In genomic region chr14:55336451-55337195, GRCm38 (mm10) we compare ENCODE assay signal across 11 mouse cellular contexts.
DNase-seq lines count a peak whose midpoint lies in the region; ATAC-seq lines count a peak whose summit lies in the region.
"Had no signal": no experiment of that assay in that cellular context is flagged by ENCODE, and none has a peak within 500 bp of the region (broad histone marks: within the 10 kb centered on the region; RNA-seq: fewer than 3 reads in every experiment).

No protein-coding gene starts in this region.

- H3K4me3 ChIP-seq in hindbrain, embryonic 10.5 days, result no peak overlapping the region
- no peak overlapping the region for H3K4me3 ChIP-seq in hindbrain, embryonic 14.5 days (replicated peaks; ENCODE audit: low read length)
- no peak overlapping the region for H3K4me3 ChIP-seq in forebrain, embryonic 16.5 days (replicated peaks; ENCODE audit: low read length)
- no peak overlapping the region for H3K4me3 ChIP-seq in heart, embryonic 12.5 days
- H3K4me3 ChIP-seq: myocyte had no signal

- no peaks in the 10 kb centered on the region for H3K27me3 ChIP-seq in hindbrain, embryonic 10.5 days (ENCODE audit: insufficient read depth, poor library complexity, severe bottlenecking)
- H3K27me3 ChIP-seq in hindbrain, embryonic 14.5 days (ENCODE audit: control insufficient read depth, insufficient read depth, low read length), result no peaks in the 10 kb centered on the region
- no peaks in the 10 kb centered on the region for H3K27me3 ChIP-seq in forebrain, embryonic 16.5 days (replicated peaks; ENCODE audit: control insufficient read depth, insufficient read depth, low read length)
- H3K27me3 ChIP-seq in heart, embryonic 12.5 days (replicated peaks), result no peaks in the 10 kb centered on the region

- H3K36me3 ChIP-seq in hindbrain, embryonic 10.5 days, result no peaks in the 10 kb centered on the region
- H3K36me3 ChIP-seq in hindbrain, embryonic 14.5 days (replicated peaks; ENCODE audit: control insufficient read depth, insufficient read depth), result no peaks in the 10 kb centered on the region
- no peaks in the 10 kb centered on the region for H3K36me3 ChIP-seq in forebrain, embryonic 16.5 days (ENCODE audit: control insufficient read depth, insufficient read depth)
- H3K36me3 ChIP-seq in heart, embryonic 12.5 days, result no peaks in the 10 kb centered on the region

- WGBS in hindbrain, embryonic 10.5 days, result 46% methylated on average over 5 of the region's 5 CpGs
- 17% methylated on average over 5 of the region's 5 CpGs for WGBS in hindbrain, embryonic 14.5 days
- WGBS in forebrain, embryonic 16.5 days, result 10% methylated on average over 5 of the region's 5 CpGs
- 49% methylated on average over 5 of the region's 5 CpGs for WGBS in heart, embryonic 12.5 days

- peaks cover 15% of the 10 kb centered on the region for H3K4me1 ChIP-seq in hindbrain, embryonic 10.5 days (replicated peaks)
- no peaks in the 10 kb centered on the region for H3K4me1 ChIP-seq in hindbrain, embryonic 14.5 days (replicated peaks; ENCODE audit: control insufficient read depth, insufficient read depth, low read length)
- peaks cover 14% of the 10 kb centered on the region for H3K4me1 ChIP-seq in forebrain, embryonic 16.5 days (replicated peaks; ENCODE audit: control insufficient read depth, insufficient read depth, low read length)
- H3K4me1 ChIP-seq in heart, embryonic 12.5 days (replicated peaks), result peaks cover 19% of the 10 kb centered on the region

- H3K4me2 ChIP-seq in hindbrain, embryonic 14.5 days (replicated peaks), result no peak overlapping the region
- no peak overlapping the region for H3K4me2 ChIP-seq in forebrain, embryonic 16.5 days (ENCODE audit: low read length)
- H3K4me2 ChIP-seq in heart, embryonic 12.5 days, result no peak overlapping the region

- H3K27ac ChIP-seq in hindbrain, embryonic 10.5 days, result peak overlapping the region; percentile 62
- no peak overlapping the region for H3K27ac ChIP-seq in hindbrain, embryonic 14.5 days
- H3K27ac ChIP-seq in forebrain, embryonic 16.5 days (ENCODE audit: low read length), result no peak overlapping the region
- H3K27ac ChIP-seq in heart, embryonic 12.5 days (ENCODE audit: poor library complexity, severe bottlenecking), result no peak overlapping the region

- peak; percentile 17 for DNase-seq in hindbrain, embryonic 10.5 days (ENCODE audit: low spot score)
- DNase-seq in hindbrain, embryonic 14.5 days (ENCODE audit: low spot score), result no peak
- DNase-seq in right cerebral cortex, adult 2 months (ENCODE audit: low spot score in 2 of 2), result peak; percentile 25 to 32
- no peak for DNase-seq in right cerebral cortex, adult 18-20 months
- peak; percentile 23 for DNase-seq in retina, postnatal 1 day
- DNase-seq in thymus, postnatal 4 days, result no peak
- DNase-seq: cerebellum, adult 9-10 months had no signal

- ATAC-seq in hindbrain, embryonic 14.5 days (ENCODE audit: low FRiP score), result no peak
- ATAC-seq in forebrain, embryonic 16.5 days, result peak; percentile 73
- ATAC-seq in heart, embryonic 12.5 days (ENCODE audit: insufficient number of reproducible peaks, low FRiP score), result no peak
- ATAC-seq: lung, postnatal 0 days had no signal

- no peak overlapping the region for H3K9ac ChIP-seq in hindbrain, embryonic 14.5 days
- no peak overlapping the region for H3K9ac ChIP-seq in forebrain, embryonic 16.5 days (replicated peaks; ENCODE audit: low read depth, low read length)
- H3K9ac ChIP-seq in heart, embryonic 12.5 days, result no peak overlapping the region

- no peaks in the 10 kb centered on the region for H3K9me3 ChIP-seq in hindbrain, embryonic 10.5 days
- no peaks in the 10 kb centered on the region for H3K9me3 ChIP-seq in hindbrain, embryonic 14.5 days (ENCODE audit: control insufficient read depth, low read length)
- H3K9me3 ChIP-seq in forebrain, embryonic 16.5 days (ENCODE audit: control insufficient read depth, low read length), result no peaks in the 10 kb centered on the region
- H3K9me3 ChIP-seq in heart, embryonic 12.5 days (replicated peaks), result no peaks in the 10 kb centered on the region

Comparison
In these comparisons a context has a peak if more than half of its experiments do, and no peak if none do; other contexts are left out.
1. DNase-seq: peak in hindbrain, embryonic 10.5 days (single experiment), right cerebral cortex, adult 2 months (2 of 2) and retina, postnatal 1 day (single experiment); none in hindbrain, embryonic 14.5 days (single experiment), right cerebral cortex, adult 18-20 months (single experiment) and thymus, postnatal 4 days (single experiment).